Mouse (Mus musculus) kidney, postnatal 0 days (tissue): ENCODE measurements around the gene Gm9040. TPM values are rescaled to one million over a fixed set of nuclear protein-coding genes. Genes with fewer than 3 reads are reported as not detected.
A peak's percentile ranks its signal among the peaks of the same experiment; 100 is the strongest.
"Not testable (repeated sequence)": the region's sequence is repeated elsewhere in the genome, so short reads cannot be mapped to it uniquely, and the experiment has no call there.

ENCODE experiments used
- ATAC-seq: fragments of 200-750 bp; cut with Nextera tagmentation; replicated peaks from 2 replicates; pipeline ENCODE4 v1.8.0; 2017; ENCODE audit warnings: low read depth, moderate number of reproducible peaks, moderate TSS enrichment, moderate library complexity; ENCODE audit not compliant: low FRiP score
- DNase-seq: peaks from one replicate; pipeline ENCODE4 v3.0.0-alpha.2; 2016; ENCODE audit warnings: low spot score
- H3K27ac ChIP-seq: fragments of 300-500 bp; sonication (generic); 2 replicates; pipeline ENCODE4 v1.5.1; 2014; ENCODE audit warnings: mild to moderate bottlenecking
- H3K27me3 ChIP-seq: fragments of 300-500 bp; sonication (generic); 2 replicates; pipeline ENCODE4 v1.6.1; 2014; ENCODE audit warnings: low read length, mixed read lengths; ENCODE audit not compliant: insufficient read depth
- H3K36me3 ChIP-seq: fragments of 300-500 bp; sonication (generic); 2 replicates; pipeline ENCODE4 v1.6.1; 2014; ENCODE audit warnings: low read length, mixed read lengths; ENCODE audit not compliant: insufficient read depth
- H3K4me1 ChIP-seq: fragments of 300-500 bp; sonication (generic); replicated peaks from 2 replicates; pipeline ENCODE4 v1.6.1; 2014; ENCODE audit warnings: antibody characterized with exemption, low read length, mixed read lengths; ENCODE audit not compliant: insufficient read depth
- H3K4me2 ChIP-seq: fragments of 300-500 bp; sonication (generic); 2 replicates; pipeline ENCODE4 v1.6.1; 2014; ENCODE audit warnings: mild to moderate bottlenecking, low read length, moderate library complexity, mixed read lengths
- H3K4me3 ChIP-seq: fragments of 300-500 bp; sonication (generic); replicated peaks from 2 replicates; pipeline ENCODE4 v1.5.1; 2014; ENCODE audit warnings: low read depth, low read length
- H3K9ac ChIP-seq: fragments of 300-500 bp; sonication (generic); 2 replicates; pipeline ENCODE4 v1.6.1; 2014; ENCODE audit warnings: low read depth, low read length
- H3K9me3 ChIP-seq: fragments of 300-500 bp; sonication (generic); replicated peaks from 2 replicates; pipeline ENCODE4 v1.6.1; 2016; ENCODE audit warnings: low read length, inconsistent platforms, mixed read lengths
- CTCF ChIP-seq: IDR thresholded peaks from 2 replicates; pipeline ENCODE4 v1.5.1; 2016; ENCODE audit warnings: antibody characterized with exemption, low read depth, mild to moderate bottlenecking, moderate library complexity
- WGBS: fragments of 180-500 bp; shearing (Covaris S2); extraction: QIAGEN DNeasy Blood & Tissue Kit; methylation state at CpG from one replicate; pipeline ENCODE4 v1.1.7; 2014; 5-methylcytosine and 5-hydroxymethylcytosine counted together
- polyA plus RNA-seq: library from polyadenylated mRNA; unstranded; fragments of >200 nt; fragmentation: Nextera tagmentation; extraction: Ambion mirVana; gene quantifications from 2 replicates; pipeline ENCODE4 v1.2.1, GENCODE M21; 2015

Gm9040 gene
- 0.06 TPM in 1 of 2 replicates, not detected in the other for polyA plus RNA-seq

DNA sequence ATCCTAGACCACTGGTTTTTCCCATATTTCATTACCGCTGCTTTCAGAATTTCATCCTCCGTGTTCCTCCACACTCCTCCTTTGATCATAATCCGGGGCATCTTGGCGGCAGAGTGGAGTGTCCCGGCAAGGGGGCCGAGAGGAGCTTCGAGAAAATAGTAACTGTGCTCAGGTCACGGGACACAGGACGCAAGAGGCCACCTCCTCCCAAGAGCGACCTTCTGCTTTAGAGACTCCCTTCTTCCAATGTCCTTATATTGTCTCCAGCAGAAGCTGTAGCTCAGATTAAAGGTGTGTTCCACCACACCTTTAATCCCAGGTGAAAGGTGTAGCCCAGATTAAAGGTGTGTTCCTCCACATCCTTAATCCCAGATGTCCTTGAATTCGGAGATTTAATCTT is at the start of gene Gm9040:
TSS of gene Gm9040 (minus strand) at position 101 of the 400 bp plus-strand sequence.
- H3K36me3 ChIP-seq, ATAC-seq, H3K4me1 ChIP-seq, H3K4me3 ChIP-seq, H3K27ac ChIP-seq, H3K9ac ChIP-seq, H3K27me3 ChIP-seq, H3K4me2 ChIP-seq, DNase-seq, H3K9me3 ChIP-seq: not testable (repeated sequence)
- WGBS = no CpG with 5 or more reads among the region's 11 CpGs

DNA sequence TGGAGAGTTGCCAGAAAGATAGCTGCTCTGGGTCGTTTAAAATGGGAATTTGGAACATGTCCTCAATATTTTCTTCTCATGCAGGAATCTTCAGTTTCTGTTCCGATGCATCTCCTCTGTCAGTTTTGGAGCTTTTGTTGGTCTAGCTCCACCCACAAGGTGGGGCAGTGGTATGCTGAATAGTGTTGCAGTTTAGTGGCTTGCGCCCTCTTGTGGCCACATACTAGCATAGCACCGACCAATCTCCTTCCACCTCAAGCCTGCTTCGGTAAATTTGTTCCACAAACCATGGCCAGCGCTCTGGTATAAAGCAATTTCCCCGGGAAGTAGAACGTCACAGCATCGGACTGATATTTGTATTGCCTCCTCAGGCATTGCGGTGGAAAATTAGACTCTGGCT is 43.7 kb upstream of the Gm9040 start:
- peak; percentile 100 for TF ChIP-seq CTCF
- Histone ChIP-seq H3K27me3 (no peaks in the 10 kb centered on the region), H3K4me2 (peak overlapping the region; percentile 37), H3K4me3 (no peak overlapping the region), H3K9me3 (no peaks in the 10 kb centered on the region), H3K4me1 (no peaks in the 10 kb centered on the region), H3K36me3 (no peaks in the 10 kb centered on the region), H3K27ac (no peak overlapping the region), H3K9ac (0 out of 2 replicates have a peak overlapping the region, but pooled peaks have one; percentile 8)
- 3% methylated on average over 10 of the region's 10 CpGs for WGBS
- peak; percentile 94 for DNase-seq
- peak; percentile 83 for ATAC-seq

DNA sequence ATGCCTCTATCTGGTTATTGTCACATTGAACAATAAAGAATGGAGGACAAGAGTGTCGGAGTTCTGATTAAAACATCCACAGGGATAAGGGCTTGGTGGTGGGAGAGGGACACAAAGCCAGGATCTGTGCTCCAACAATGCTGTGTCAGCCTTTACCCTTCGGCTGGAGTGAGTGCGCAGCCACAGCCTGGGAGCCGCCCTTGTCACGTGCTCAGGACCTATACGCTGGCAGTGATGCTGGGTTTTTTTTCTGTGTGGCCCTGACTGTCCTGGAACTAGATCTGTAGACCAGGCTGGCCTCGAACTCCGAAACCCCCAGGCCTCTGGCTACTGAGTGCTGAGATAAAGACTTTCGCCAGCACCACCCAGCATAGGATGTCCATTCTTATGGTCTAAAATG is 42.7 kb upstream of the Gm9040 start:
- H3K9ac ChIP-seq = no peak overlapping the region
- no peak for DNase-seq
- no peak for ATAC-seq
- no peak overlapping the region for H3K4me3 ChIP-seq
- H3K9me3 ChIP-seq = no peaks in the 10 kb centered on the region
- no peak overlapping the region for H3K27ac ChIP-seq
- H3K27me3 ChIP-seq = no peaks in the 10 kb centered on the region
- no peaks in the 10 kb centered on the region for H3K4me1 ChIP-seq
- WGBS = 92% methylated on average over 9 of the region's 9 CpGs
- no peak overlapping the region for H3K4me2 ChIP-seq
- TF ChIP-seq CTCF = no peak
- no peaks in the 10 kb centered on the region for H3K36me3 ChIP-seq

DNA sequence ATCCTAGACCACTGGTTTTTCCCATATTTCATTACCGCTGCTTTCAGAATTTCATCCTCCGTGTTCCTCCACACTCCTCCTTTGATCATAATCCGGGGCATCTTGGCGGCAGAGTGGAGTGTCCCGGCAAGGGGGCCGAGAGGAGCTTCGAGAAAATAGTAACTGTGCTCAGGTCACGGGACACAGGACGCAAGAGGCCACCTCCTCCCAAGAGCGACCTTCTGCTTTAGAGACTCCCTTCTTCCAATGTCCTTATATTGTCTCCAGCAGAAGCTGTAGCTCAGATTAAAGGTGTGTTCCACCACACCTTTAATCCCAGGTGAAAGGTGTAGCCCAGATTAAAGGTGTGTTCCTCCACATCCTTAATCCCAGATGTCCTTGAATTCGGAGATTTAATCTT is 27.2 kb upstream of the Gm9040 start, which contains the start of gene Gm9049:
TSS of gene Gm9049 (minus strand) at position 101 of the 400 bp plus-strand sequence.
- H3K9me3 ChIP-seq, H3K27me3 ChIP-seq, H3K36me3 ChIP-seq, H3K27ac ChIP-seq, ATAC-seq, H3K4me1 ChIP-seq, H3K9ac ChIP-seq, H3K4me3 ChIP-seq, H3K4me2 ChIP-seq, DNase-seq: not testable (repeated sequence)
- no CpG with 5 or more reads among the region's 11 CpGs for WGBS

DNA sequence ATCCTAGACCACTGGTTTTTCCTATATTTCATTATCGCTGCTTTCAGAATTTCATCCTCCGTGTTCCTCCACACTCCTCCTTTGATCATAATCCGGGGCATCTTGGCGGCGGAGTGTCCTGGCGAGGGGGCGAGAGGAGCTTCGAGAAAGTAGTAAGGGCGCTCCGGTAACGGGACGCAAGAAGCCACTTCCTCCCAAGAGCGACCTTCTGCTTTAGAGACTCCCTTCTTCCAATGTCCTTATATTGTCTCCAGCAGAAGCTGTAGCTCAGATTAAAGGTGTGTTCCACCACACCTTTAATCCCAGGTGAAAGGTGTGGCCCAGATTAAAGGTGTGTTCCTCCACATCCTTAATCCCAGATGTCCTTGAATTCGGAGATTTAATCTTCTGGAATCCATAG is 21.8 kb upstream of the Gm9040 start, which contains the start of gene Gm9048:
TSS of gene Gm9048 (minus strand) at position 101 of the 400 bp plus-strand sequence.
- H3K9me3 ChIP-seq, H3K4me2 ChIP-seq, H3K9ac ChIP-seq, DNase-seq, H3K4me1 ChIP-seq, H3K4me3 ChIP-seq, ATAC-seq, H3K36me3 ChIP-seq, H3K27ac ChIP-seq, H3K27me3 ChIP-seq: not testable (repeated sequence)
- 83% methylated on average over 1 of the region's 14 CpGs for WGBS

DNA sequence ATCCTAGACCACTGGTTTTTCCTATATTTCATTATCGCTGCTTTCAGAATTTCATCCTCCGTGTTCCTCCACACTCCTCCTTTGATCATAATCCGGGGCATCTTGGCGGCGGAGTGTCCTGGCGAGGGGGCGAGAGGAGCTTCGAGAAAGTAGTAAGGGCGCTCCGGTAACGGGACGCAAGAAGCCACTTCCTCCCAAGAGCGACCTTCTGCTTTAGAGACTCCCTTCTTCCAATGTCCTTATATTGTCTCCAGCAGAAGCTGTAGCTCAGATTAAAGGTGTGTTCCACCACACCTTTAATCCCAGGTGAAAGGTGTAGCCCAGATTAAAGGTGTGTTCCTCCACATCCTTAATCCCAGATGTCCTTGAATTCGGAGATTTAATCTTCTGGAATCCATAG is 16.4 kb upstream of the Gm9040 start, which contains the start of gene Gm9046:
TSS of gene Gm9046 (minus strand) at position 101 of the 400 bp plus-strand sequence.
- not testable (repeated sequence) for ATAC-seq, H3K9ac ChIP-seq, H3K4me2 ChIP-seq, H3K9me3 ChIP-seq, H3K36me3 ChIP-seq, H3K27ac ChIP-seq, H3K4me3 ChIP-seq, H3K27me3 ChIP-seq, DNase-seq, H3K4me1 ChIP-seq
- WGBS = no CpG with 5 or more reads among the region's 14 CpGs

DNA sequence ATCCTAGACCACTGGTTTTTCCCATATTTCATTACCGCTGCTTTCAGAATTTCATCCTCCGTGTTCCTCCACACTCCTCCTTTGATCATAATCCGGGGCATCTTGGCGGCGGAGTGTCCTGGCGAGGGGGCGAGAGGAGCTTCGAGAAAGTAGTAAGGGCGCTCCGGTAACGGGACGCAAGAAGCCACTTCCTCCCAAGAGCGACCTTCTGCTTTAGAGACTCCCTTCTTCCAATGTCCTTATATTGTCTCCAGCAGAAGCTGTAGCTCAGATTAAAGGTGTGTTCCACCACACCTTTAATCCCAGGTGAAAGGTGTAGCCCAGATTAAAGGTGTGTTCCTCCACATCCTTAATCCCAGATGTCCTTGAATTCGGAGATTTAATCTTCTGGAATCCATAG is 11.0 kb upstream of the Gm9040 start, which contains the start of gene Gm9045:
TSS of gene Gm9045 (minus strand) at position 101 of the 400 bp plus-strand sequence.
- H3K4me3 ChIP-seq, DNase-seq, H3K9ac ChIP-seq, ATAC-seq, H3K9me3 ChIP-seq, H3K4me2 ChIP-seq, H3K36me3 ChIP-seq, H3K4me1 ChIP-seq, H3K27me3 ChIP-seq, H3K27ac ChIP-seq: not testable (repeated sequence)
- WGBS = no CpG with 5 or more reads among the region's 14 CpGs

DNA sequence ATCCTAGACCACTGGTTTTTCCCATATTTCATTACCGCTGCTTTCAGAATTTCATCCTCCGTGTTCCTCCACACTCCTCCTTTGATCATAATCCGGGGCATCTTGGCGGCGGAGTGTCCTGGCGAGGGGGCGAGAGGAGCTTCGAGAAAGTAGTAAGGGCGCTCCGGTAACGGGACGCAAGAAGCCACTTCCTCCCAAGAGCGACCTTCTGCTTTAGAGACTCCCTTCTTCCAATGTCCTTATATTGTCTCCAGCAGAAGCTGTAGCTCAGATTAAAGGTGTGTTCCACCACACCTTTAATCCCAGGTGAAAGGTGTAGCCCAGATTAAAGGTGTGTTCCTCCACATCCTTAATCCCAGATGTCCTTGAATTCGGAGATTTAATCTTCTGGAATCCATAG is 5.5 kb upstream of the Gm9040 start, which contains the start of gene Gm9044:
TSS of gene Gm9044 (minus strand) at position 101 of the 400 bp plus-strand sequence.
- no CpG with 5 or more reads among the region's 14 CpGs for WGBS
- not testable (repeated sequence) for DNase-seq, H3K9ac ChIP-seq, H3K27ac ChIP-seq, H3K4me2 ChIP-seq, H3K4me3 ChIP-seq, H3K4me1 ChIP-seq, H3K27me3 ChIP-seq, ATAC-seq, H3K9me3 ChIP-seq, H3K36me3 ChIP-seq
